Comparison of ENCODE assay signal across 24 mouse cellular contexts in genomic region chr1:177651219-177651618, GRCm38 (mm10).
"Had no signal": no experiment of that assay in that cellular context is flagged by ENCODE, and none has a peak within 500 bp of the region (broad histone marks: within the 10 kb centered on the region; RNA-seq: fewer than 3 reads in every experiment).

No protein-coding gene starts in this region.

- H3K9ac ChIP-seq: kidney, embryonic 15.5 days; limb, embryonic 12.5 days; limb, embryonic 15.5 days; liver, embryonic 15.5 days; lung, embryonic 15.5 days had no signal

- H3K27me3 ChIP-seq: kidney, embryonic 15.5 days; limb, embryonic 12.5 days; limb, embryonic 15.5 days; liver, embryonic 15.5 days; lung, embryonic 15.5 days had no signal

- DNase-seq: kidney, adult 11 months; kidney, adult 8-10 months; kidney, postnatal 10 days; kidney, postnatal 36 days; layer of hippocampus, postnatal 36 days; left cerebral cortex, postnatal 4 days; lung, adult 18-20 months; lung, postnatal 10 days; lung, postnatal 36 days; midbrain, embryonic 14.5 days; right cerebral cortex, adult 18-20 months; right cerebral cortex, postnatal 14 days; right cerebral cortex, postnatal 4 days; thymus, postnatal 36 days had no signal

- H3K36me3 ChIP-seq: kidney, embryonic 15.5 days; limb, embryonic 12.5 days; limb, embryonic 15.5 days; liver, embryonic 15.5 days; lung, embryonic 15.5 days; midbrain, embryonic 10.5 days had no signal

- H3K4me3 ChIP-seq: kidney, embryonic 15.5 days; left cerebral cortex, adult 2 months; limb, embryonic 12.5 days; limb, embryonic 15.5 days; liver, embryonic 15.5 days; lung, embryonic 15.5 days; megakaryocyte, embryonic 14.5 days; midbrain, embryonic 10.5 days had no signal

- H3K4me2 ChIP-seq: kidney, embryonic 15.5 days; limb, embryonic 12.5 days; limb, embryonic 15.5 days; liver, embryonic 11.5 days; liver, embryonic 15.5 days; lung, embryonic 15.5 days had no signal

- H3K4me1 ChIP-seq: kidney, embryonic 15.5 days; limb, embryonic 12.5 days; liver, embryonic 15.5 days; lung, embryonic 15.5 days; megakaryocyte, embryonic 14.5 days had no signal

- H3K9me3 ChIP-seq: kidney, embryonic 15.5 days; limb, embryonic 12.5 days; limb, embryonic 15.5 days; liver, embryonic 15.5 days; lung, embryonic 15.5 days; megakaryocyte, embryonic 14.5 days; midbrain, embryonic 10.5 days had no signal

- H3K27ac ChIP-seq: kidney, embryonic 15.5 days; left cerebral cortex, adult 2 months; limb, embryonic 12.5 days; limb, embryonic 15.5 days; liver, embryonic 15.5 days; lung, embryonic 15.5 days; midbrain, embryonic 10.5 days; stomach, postnatal 0 days had no signal
